Mouse (Mus musculus) lung, adult 2 months (tissue): ENCODE results near the gene Eif5a. TPM values are rescaled to one million over a fixed set of nuclear protein-coding genes. Genes with fewer than 3 reads are reported as not detected.
"Not testable (repeated sequence)": the region's sequence is repeated elsewhere in the genome, so short reads cannot be mapped to it uniquely, and the experiment has no call there.

ENCODE experiments used
- DNase-seq: peaks from one replicate; pipeline ENCODE4 v3.0.0; 2022
- H3K4me1 ChIP-seq: fragments of 200-500 bp; 2 replicates; pipeline ENCODE4 v1.6.1; 2011; ENCODE audit warnings: low read length; ENCODE audit not compliant: control insufficient read depth, insufficient read depth
- H3K4me3 ChIP-seq: fragments of 200-500 bp; replicated peaks from 2 replicates; pipeline ENCODE3; 2011; ENCODE audit warnings: low read depth, mild to moderate bottlenecking, control low read depth, low read length; ENCODE audit errors: extremely low read depth
- CTCF ChIP-seq: fragments of 200-500 bp; IDR thresholded peaks from 2 replicates; pipeline ENCODE4 v1.5.1; 2011; ENCODE audit warnings: mild to moderate bottlenecking, low read length, control low read depth; ENCODE audit not compliant: insufficient read depth
- POLR2A ChIP-seq: fragments of 200-500 bp; IDR thresholded peaks from 2 replicates; pipeline ENCODE4 v1.6.1; 2011; ENCODE audit warnings: low read depth, mild to moderate bottlenecking, control low read depth, low read length, borderline replicate concordance; ENCODE audit errors: extremely low read depth
- whole genome bisulfite sequencing: fragments of 180-500 bp; shearing (Covaris S2); methylation state at CpG from one replicate; pipeline ENCODE4 v1.1.7; 2018; 5-methylcytosine and 5-hydroxymethylcytosine counted together
- polyA plus RNA-seq: library from polyadenylated mRNA; depleted of rRNA; stranded (reverse); fragments of >200 nt; gene quantifications from 2 replicates; pipeline ENCODE4 v1.2.3, GENCODE M21; 2012

The Eif5a gene
- polyA plus RNA-seq, 1 experiment: 372 TPM

DNA sequence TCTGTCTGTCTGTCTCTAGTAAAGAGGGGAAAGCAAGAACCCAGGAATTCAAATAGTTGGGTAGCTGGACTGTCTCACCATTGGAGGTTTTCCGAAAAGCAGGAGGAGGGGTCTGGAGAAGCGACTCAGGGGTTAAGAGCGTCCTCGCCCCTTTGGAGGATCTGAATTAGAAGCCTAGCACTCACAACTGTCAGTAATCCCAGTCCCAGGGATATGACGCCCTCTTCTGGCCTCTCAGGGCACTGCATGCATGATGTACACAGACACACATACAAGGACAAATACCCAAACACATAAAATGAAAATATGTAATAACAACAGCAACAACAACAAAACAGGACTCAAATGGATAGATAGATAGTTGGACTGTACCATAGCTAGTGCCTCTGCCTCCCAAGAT lies 38.9 kb upstream of the Eif5a start:
- H3K4me3 ChIP-seq: no peak overlapping the region
- DNase-seq: no peak
- 0 out of 2 replicates have a peak, but pooled peaks have one; percentile 12 for TF ChIP-seq CTCF
- TF ChIP-seq POLR2A: no peak
- WGBS: 32% methylated on average over 5 of the region's 5 CpGs
- no peaks in the 10 kb centered on the region for H3K4me1 ChIP-seq

DNA sequence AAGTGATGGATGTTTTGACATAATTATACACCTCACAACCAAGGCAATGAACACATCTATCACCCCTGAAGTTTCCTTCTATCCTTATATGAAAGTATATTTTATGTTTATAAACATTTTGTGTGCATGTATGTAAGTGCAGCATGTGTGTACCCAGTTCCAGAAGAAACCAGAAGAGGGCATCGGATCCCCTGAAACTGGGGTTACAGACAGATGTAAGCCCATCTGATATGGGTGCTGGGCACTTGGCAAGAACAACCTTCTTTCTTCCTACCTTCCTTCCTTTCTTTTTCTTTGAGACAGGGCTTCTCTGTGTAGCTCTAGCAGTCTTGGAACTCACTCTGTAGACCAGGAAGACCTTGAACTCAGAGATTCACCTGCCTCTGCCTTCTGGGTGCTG lies 34.5 kb upstream of the Eif5a start:
- Histone ChIP-seq H3K4me3 (no peak overlapping the region), H3K4me1 (no peaks in the 10 kb centered on the region)
- no peak for DNase-seq
- WGBS: 72% methylated on average over 1 of the region's 1 CpGs
- TF ChIP-seq CTCF (no peak), POLR2A (no peak)

DNA sequence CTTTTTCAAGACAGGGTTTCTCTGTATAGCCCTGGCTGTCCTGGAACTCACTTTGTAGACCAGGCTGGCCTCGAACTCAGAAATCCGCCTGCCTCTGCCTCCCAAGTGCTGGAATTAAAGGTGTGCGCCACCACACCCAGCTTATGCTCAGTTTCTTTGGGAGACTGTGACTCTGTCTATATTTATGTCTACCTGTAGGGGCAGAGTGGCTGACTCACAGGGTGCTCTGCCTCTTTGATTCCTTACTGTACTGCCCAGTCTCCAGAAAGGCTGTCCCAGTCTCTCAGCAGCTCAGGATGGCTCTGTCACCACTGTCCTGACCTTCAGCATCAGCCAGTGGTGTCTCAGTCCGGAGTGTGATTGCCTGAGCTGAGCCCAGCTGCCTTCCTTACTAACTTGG lies 33.9 kb upstream of the Eif5a start:
- H3K4me1 ChIP-seq, H3K4me3 ChIP-seq, DNase-seq: not testable (repeated sequence)
- 70% methylated on average over 4 of the region's 4 CpGs for WGBS

DNA sequence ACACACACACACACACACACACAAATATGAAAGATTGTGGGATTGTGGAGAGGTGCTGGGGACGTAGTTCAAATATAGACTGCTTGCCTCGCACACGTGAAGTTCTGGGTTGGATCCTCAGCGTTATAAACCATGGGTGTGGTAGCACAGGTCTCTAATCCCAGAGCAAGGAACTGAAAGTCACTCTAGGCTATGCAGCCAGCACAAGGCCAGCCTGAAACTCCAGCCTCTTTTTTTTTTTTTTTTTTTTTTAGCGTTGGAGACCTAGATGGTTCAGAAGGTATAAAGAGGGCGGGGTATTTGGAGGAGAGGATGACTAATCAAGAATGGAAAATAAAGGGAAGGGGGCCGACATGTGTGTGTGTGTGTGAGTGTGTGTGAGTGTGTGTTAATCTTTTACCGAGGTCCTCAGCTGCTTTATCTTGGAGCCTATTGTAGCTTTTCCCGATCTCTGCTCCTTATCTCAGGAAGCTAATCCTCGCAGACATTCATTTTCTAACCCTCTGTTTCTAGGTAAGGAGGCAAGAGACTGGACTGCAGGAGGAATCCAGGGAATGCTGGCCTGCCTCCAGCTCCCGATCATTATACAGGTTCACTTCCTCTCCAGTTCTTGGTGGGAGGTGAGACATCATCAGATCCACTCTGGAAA lies 31.6 kb upstream of the Eif5a start:
- TF ChIP-seq CTCF (no peak), POLR2A (no peak)
- Histone ChIP-seq H3K4me3 (no peak overlapping the region), H3K4me1 (peaks cover 4% of the 10 kb centered on the region)
- no peak for DNase-seq
- 31% methylated on average over 11 of the region's 11 CpGs for WGBS

DNA sequence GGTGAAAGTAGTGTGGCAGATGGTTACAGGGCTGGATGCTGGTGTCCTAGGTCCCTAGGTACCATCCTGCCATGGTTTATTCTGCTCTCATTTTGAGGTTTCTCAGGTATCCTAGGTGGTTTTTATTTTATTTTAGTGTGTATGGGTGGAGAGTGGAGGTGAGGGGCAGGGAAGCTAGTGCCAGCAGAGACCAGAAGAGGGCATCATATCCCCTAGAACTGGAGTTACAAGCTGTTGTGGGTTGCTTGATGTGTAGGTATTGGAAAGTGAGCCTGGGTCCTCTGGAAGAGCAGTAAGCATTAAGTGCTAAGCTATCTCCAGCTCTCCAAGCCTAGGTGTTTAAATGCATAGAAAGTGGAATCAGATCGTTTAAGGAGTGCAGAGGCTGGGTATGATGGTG lies 30.5 kb upstream of the Eif5a start:
- 39% methylated on average over 1 of the region's 1 CpGs for WGBS
- Histone ChIP-seq H3K4me1 (peaks cover 7% of the 10 kb centered on the region), H3K4me3 (no peak overlapping the region)
- DNase-seq: no peak
- TF ChIP-seq CTCF: 0 out of 2 replicates have a peak, but pooled peaks have one; percentile 8
- TF ChIP-seq POLR2A: no peak

DNA sequence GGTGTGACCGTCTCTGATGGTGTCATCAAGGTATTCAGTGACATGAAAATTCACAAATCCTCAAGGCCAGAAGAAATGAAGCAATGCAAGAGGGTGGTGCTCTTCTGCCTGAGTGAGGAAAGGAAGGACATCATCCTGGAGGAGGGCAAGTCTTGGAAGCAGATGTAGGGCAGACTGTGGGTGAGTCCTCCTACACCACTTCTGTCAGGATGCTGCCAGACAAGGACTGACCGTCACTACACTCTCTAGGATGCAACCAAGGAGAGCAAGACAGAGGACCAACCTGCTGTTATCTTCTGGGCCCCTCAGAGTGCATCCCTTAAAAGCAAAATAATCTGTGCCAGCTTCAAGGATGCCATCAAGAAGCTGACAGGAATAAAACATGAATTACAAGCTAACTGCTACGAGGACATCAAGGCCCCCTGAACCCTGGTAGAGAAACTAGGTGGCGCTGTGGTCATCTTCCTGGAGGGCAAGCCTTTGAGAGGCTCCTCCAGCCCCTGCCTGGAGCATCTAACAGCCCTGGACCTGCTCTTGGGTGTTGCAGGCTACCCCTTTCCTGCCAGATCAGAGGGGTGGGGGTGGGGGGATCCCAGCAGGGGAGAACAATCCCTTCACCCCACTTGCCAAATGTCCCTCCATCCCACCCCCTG lies 29.2 kb upstream of the Eif5a start:
- WGBS: 39% methylated on average over 4 of the region's 4 CpGs
- H3K4me3 ChIP-seq: no peak overlapping the region
- 0 out of 2 replicates have a peak, but pooled peaks have one; percentile 6 for TF ChIP-seq CTCF
- TF ChIP-seq POLR2A: no peak
- H3K4me1 ChIP-seq: peaks cover 7% of the 10 kb centered on the region
- DNase-seq: no peak

DNA sequence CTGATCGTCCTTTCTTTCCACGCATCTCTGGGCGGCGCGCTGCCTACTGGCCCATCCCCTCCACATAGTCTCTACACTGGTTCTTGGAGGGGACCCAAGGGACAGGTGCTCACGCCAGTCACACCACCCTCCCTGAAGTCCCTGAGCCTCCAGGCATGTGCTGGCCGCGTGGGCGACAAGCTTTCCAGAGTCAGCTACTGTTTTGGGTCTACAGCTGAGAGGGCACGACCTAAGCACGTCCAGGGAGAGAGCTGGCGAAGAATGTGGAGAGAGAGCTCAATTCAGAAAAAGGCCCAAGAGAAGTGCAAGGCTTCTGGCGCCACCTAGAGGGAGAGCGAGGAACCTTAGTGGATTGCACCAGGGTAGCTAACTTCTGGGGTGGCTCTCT lies 27.0 kb upstream of the Eif5a start:
- peaks cover 7% of the 10 kb centered on the region for H3K4me1 ChIP-seq
- WGBS: 1% methylated on average over 14 of the region's 14 CpGs
- TF ChIP-seq POLR2A (no peak), CTCF (peak; percentile 98)
- H3K4me3 ChIP-seq: no peak overlapping the region
- DNase-seq: peak; percentile 84

DNA sequence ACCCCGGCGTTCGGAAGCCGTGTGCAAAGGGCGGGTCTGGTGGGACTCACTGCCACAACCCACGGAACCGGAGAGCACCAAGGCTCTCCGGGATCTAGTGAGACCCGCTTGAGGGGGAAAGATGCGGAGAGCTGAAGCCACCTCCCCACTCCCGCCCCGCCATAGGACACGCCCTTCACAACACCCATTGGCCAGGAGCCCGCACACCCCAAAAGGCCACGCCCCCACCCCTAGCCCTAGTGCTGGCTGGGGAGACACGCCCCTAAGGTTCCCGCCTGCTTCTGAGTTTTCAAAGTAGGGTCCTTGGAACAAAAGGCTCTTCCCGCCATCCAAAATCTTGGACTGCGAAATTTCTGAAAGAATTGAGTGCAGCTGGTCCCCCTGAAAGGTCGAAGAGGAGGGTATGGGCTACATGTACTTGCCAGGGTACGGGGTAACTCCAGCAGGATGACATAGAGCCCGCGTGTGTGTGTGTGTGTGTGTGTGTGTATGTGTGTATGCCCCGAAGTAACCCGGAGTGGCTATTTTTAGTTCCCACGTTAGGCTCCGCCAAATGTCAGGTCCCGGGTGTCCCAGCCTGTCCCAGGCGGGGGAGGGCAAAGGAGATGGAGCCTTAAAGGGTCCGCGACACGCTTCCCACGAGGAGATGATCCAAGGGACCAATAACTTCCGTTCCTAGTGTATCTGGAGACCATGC lies 26.5 kb upstream of the Eif5a start, which contains the start of gene Slc2a4:
Gene Slc2a4 (minus strand): TSS at position 123 of the 697 bp plus-strand sequence.
- TF ChIP-seq CTCF (no peak), POLR2A (no peak)
- peak; percentile 82 for DNase-seq
- Histone ChIP-seq H3K4me3 (peak within 1 kb of the TSS; percentile 33), H3K4me1 (peaks cover 7% of the 10 kb centered on the region)
- 1% methylated on average over 34 of the region's 34 CpGs for WGBS

DNA sequence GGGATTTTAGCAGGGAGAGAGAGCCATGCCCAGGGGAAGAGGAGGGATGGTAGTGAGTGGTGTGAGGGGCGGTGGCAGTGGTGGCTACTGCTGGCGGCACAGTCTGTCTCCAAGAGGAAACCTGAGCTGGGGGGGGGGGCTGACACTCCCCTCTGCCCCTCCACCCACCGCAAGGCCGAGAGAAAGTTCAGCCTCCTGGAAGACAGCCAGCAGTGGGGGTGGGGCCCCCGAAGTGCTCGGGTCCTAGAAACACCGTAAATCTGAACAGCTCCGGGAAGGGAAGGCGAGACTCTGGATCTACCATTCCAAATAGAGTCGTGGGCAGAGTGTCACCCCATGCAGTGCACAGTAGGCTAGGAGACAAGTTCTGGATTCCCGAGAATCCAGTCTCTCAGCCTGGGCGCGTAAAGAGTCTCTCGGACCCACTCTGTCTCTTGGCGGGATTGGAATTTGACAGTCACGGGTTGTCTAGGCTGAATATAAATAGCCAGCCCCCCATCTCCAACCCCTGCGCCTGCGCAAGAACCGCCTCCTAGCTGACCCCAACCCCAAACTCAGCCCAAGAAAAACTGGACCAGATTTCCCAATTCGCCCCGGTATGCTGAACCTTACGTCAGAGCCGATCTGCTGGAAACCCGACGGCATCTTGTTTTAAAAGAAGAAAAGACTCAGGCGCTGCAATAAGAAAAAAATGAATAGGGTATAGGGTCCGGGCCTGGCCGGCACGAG lies 25.7 kb upstream of the Eif5a start:
- H3K4me1 ChIP-seq: peaks cover 7% of the 10 kb centered on the region
- WGBS: 11% methylated on average over 29 of the region's 29 CpGs
- TF ChIP-seq POLR2A (no peak), CTCF (no peak)
- peak overlapping the region; percentile 33 for H3K4me3 ChIP-seq
- no peak for DNase-seq
